Mouse (Mus musculus) lung, postnatal 10 days (tissue): ENCODE measurements around the gene Sgsm2.

Experiments
- DNase-seq: peaks from one replicate; pipeline ENCODE4 v3.0.0; 2021

Gene Sgsm2

DNA sequence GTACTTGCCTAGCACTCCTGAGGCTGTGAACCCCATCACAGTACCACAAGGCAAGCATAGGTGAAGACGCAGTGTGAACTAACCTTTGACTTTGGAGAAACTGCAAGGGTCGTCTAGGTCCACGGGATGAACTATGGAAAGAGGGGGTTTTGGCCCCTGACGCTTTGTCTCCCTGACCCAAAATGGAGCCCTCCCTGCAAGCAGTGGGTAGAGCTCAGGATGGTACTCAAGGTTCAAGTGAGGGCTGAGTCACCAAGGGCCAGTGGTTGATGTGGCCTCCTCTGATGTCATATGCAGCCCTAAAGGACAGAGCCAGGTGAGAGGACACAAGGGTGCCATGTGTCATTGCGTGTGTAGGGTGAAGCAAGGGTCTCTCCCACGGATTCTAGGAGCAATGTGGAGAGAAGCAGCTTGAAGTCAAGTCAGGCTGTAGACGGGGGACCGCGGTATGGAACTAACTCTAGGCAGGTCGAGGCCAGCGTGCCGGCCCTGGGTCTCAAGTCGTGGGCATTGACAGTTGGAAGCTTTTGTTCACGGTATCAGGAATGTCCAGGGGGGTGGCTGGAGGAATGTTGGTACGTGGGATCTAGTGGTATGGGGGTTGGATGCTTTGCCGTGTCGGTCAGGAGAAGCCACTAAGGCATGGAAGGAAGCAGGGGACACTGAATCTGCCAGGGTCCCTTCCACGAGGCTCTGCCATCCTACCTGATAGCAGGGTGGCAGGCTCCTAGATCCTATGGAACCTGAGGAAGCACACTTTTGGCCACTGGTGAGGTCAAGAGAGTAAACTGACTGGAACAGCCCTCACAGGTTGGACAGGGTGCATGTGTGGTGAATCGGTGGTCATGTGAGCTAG lies 56.8 kb downstream of the Sgsm2 start:
- no peak for DNase-seq

DNA sequence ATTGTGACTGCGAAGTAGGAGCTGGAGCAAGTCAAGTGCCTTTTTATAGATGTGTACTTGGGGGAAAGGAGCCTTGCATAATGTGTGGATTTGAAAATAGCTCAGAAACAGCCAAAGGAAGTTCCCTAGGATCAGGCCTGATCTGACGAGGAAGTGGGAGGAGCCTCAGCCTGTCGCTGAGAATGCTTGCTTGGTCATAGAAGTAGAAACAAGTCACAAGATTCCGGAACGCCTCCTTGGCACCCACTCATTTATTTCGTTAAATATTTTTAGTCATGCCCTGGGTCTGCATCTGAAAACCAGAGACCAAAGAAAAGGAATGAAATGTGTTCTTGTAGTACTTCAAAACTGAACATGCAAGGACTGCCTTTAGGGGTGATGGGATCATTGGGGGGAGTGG lies 57.9 kb downstream of the Sgsm2 start:
- peak; percentile 89 for DNase-seq

GRCm38 (mm10) chr11:74838441-74838840 lies 58.4 kb downstream of the Sgsm2 start:
- peak; percentile 96 for DNase-seq

- peak; percentile 97 for DNase-seq
Observed at GRCm38 (mm10) chr11:74837694-74838431, 59.0 kb downstream of the Sgsm2 start.

DNA sequence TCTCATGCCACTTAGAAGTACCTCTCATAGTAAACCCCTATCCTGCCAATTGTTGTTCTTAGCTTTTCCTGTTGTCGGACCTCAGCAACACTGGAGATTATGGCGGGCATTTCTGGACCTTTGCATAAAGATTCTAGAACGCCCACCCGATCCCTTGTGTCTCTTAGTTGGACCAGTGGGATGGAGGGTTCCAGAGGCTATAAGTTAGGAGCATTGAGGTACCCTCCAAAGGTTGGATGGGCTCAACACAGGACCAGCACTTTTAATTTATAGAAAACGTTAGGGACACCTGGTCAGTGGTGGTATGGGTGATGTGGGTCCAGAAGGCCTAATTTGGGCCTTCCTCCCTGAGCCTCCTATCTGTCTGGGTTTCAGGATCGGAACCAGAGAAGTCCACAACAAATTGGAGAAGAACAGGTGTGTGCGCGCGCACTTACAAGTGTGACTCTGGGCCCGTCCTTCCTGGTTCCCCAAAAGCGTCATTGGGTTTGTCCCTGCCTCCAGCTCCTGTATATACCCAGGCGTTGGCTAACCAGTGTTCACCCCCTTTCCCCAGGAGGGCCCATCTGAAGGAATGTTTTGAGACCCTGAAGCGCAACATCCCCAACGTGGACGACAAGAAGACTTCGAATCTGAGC lies 59.7 kb downstream of the Sgsm2 start:
- DNase-seq: no peak

DNA sequence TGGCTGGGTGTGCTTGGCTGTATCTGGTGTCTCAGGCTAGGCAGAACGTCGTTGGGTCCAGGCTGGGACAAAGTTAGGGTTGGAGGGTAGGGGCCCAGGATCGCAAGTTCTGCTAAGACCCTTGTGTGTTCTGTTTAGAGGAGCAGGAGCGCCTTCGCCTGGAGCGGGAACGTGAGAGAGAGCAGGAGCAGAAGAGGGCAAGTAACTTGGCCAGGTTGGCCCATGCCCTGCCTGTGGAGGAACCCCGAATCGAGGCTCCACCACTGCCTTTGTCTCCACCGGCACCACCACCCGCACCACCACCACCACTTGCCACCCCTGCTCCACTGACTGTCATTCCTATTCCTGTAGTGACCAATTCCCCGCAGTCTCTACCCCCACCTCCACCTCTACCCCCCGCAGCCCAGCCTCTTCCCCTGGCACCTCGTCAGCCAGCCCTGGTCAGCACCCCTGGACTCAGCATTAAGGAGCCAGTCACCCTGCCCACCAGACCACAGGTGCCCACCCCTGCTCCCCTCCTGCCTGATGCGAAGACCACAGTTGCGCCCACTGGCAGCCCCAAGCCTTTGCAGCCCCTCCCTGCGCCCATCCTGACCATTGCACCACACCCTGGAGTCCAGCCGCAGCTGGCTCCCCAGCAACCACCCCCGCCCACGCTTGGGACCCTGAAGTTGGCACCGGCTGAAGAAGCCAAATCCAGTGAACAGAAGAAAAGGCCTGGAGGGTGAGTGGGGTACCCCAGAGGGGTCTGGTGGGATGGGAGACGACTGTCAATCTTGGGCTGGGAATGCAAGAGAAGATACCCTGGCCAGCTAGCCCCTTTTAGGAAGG lies 60.4 kb downstream of the Sgsm2 start:
- peak; percentile 11 for DNase-seq

GRCm38 (mm10) chr11:74835593-74836224 lies 61.2 kb downstream of the Sgsm2 start:
- no peak for DNase-seq

- DNase-seq: peak; percentile 22
Observed at GRCm38 (mm10) chr11:74834650-74835277, 62.1 kb downstream of the Sgsm2 start.

GRCm38 (mm10) chr11:74834359-74834638 lies 62.6 kb downstream of the Sgsm2 start:
- no peak for DNase-seq

DNA sequence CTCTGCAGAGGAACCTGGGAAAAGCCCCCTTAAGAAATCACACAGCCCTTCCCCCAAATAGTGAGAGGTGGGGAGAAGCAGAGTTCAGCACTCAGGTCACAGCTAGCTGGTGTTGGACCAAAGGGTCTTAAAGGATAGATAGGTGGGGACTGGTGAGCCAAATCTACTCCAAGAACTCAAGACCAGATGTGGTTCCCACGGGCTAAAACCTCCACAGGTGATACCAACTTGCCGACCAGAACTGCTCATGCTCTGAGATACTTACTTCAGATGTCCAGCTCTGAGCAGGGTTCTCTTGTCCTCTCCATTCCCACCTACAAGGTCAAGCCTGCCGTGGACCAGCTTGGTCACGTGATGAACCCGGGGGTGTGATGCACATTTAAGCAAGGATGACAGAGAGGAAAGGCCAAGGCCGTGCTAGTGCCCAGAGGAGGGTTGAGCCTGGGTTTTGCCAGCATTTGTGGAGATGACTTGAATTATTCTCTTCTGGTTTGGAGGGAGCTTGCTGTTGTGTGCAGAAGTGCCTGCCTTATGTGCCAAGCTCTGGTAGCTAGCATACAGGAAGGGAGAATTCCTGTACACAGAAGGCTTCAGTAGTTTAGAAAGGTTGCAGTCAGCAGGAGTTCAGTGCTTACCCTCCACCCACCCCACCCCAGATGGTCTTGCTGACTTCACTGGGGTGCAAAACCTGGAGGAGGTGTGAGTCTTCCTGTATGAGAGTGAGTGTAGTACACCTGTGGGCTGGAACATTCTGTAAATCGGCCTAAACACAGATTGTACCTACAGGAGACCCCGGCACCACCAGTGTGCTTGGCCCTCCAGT lies 63.1 kb downstream of the Sgsm2 start:
- no peak for DNase-seq

GRCm38 (mm10) chr11:74832503-74833143 lies 64.2 kb downstream of the Sgsm2 start:
- peak; percentile 85 for DNase-seq

DNA sequence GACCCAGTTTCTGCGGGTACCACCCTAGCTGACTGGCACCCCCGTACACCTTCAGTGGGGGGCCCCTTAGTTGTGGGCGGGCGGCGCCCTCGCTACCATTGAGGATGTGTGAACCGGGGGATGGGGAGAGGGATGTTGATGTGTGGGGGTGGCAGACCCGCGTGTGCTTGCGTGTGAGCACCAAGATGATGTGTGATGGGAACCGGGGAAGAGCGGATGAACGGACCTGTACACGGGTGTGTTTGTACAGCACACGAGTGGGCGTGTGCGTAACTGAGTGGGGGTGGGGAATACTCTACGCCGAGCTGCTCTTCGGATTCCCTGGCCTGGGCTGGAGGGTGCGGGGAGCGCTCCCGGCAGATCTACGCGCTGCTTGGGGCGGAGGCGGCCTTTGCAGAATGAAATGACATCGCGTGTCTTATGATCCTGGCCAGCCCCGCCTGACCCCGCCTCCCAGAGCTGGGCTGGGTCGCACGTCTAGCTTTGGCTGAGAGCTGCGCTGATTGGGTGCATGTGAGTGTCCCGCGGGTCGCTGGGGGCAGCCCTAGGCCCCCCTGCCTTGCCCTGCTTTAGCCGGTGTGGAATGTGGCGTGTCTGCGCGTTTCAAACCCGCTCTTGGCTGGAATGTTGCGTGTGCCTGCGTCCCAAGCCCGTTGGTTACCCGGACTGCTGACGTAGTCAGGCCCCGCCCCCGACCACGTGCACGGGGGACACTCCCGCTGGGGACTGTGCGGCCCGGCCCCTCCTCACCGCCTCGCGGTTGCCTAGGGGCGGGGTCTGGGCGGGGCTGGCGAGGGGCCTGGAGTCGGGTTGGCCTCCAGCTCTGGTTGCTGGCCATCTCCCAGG lies 65.0 kb downstream of the Sgsm2 start:
- DNase-seq: peak; percentile 100

GRCm38 (mm10) chr11:74831191-74831605 lies 65.7 kb downstream of the Sgsm2 start:
- DNase-seq: peak; percentile 72

- peak; percentile 100 for DNase-seq
Observed at GRCm38 (mm10) chr11:74830256-74831161, 66.4 kb downstream of the Sgsm2 start, which contains the start of gene Mnt. Gene Mnt (plus strand): TSS chr11:74830920.

DNA sequence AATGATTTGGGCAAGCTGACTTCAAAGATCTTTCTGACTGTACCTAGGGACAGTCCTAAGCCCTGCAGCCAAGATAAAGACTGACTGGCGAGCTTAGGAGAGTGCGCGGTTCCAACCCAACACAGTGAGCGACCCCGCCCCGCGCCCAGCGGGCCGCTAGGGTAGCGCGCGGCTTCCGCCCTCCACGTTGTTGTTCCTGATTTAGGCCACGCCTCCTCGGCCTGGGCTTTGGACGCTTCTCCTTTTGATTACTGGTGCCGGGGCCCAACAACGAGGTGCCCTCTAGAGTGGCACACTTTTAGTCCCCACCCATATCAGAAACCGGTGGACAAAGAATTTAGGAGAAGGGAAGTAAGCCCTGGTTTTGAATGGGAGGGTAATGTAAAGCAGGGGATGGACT lies 67.0 kb downstream of the Sgsm2 start:
- peak; percentile 95 for DNase-seq

- DNase-seq: no peak
Observed at GRCm38 (mm10) chr11:74828965-74829550, 67.8 kb downstream of the Sgsm2 start.

GRCm38 (mm10) chr11:74828404-74828931 lies 68.4 kb downstream of the Sgsm2 start:
- peak; percentile 32 for DNase-seq
